Mouse (Mus musculus): ENCODE data around the gene Aif1.

Aif1 gene

GRCm38 (mm10) chr17:35175968-35176367 lies at the start of gene Aif1:
Aif1 (minus strand) TSS chr17:35176068.
- no peak for DNase-seq (ENCODE audit: low read depth, low spot score)

- DNase-seq (ENCODE audit: low read depth, low spot score): no peak
Observed at GRCm38 (mm10) chr17:35225456-35225855, 49.6 kb upstream of the Aif1 start.

DNA sequence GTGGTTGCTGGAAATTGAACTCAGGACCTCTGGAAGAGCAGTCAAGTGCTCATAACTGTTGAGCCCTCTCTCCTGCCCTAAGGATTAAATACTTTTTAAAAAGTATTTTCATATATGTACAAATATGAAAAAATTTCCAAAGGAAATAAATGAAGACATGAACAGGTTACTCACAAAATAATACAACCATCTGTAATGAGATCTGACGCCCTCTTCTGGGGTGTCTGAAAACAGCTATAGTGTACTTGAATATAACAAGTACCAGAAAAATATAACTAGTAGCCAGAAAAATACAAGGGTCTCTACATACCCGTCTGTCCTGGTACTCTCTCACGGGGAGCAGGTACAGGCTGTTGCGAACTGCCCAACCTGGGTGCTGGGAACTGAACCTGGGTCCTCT lies 48.8 kb upstream of the Aif1 start:
- DNase-seq (ENCODE audit: low read depth, low spot score): no peak

DNA sequence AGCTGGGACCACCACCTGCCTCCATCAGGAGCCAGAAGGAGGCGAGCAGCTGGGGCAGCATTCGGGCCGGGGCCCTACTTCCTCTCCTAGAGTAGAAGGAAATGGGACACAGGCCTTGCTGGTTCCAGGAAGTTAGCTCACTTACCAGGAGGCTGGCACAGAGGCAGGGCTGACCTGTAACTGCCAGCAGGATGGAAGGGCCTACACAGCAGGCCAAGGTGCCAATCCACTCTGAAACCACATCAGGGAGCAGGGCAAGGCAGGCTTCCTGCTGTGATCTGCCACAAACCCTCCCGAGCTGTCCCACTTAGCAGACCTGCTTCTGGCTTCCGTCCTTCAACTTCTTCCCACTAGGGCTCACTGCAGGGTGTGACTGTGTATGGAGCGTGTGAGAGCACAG lies 46.4 kb upstream of the Aif1 start:
- DNase-seq (ENCODE audit: low read depth, low spot score): no peak

- no peak for DNase-seq (ENCODE audit: low read depth, low spot score)
Observed at GRCm38 (mm10) chr17:35220156-35220952, 44.5 kb upstream of the Aif1 start, which contains the start of gene Gm16181. Gm16181 (plus strand) TSS chr17:35220834.

DNA sequence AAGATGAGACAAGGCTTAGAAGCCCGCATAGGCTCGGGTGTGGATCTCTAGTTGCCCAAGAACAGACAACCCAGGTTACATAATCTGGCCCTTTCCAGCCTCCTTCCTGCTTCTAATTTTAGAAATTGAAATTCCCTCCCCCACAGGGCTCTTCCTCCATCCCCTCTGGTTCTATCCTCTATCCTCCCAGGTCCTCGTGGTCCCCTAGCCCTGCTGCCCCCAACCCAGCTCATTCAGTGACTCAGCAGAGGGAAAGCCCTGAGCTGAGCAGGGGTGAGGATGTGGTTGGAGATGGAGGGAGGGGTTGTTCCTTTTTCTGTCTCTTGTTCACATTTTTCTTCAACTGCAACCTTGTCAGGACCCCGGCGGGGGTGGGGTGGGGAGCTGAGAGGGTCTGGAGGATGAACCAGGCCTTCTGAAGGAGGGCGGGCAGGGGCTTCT lies 43.8 kb upstream of the Aif1 start:
- DNase-seq (ENCODE audit: low read depth, low spot score): no peak

- no peak for DNase-seq (ENCODE audit: low read depth, low spot score)
Observed at GRCm38 (mm10) chr17:35218516-35219193, 42.8 kb upstream of the Aif1 start.

- no peak for DNase-seq (ENCODE audit: low read depth, low spot score)
Observed at GRCm38 (mm10) chr17:35213071-35213470, 37.2 kb upstream of the Aif1 start.

DNA sequence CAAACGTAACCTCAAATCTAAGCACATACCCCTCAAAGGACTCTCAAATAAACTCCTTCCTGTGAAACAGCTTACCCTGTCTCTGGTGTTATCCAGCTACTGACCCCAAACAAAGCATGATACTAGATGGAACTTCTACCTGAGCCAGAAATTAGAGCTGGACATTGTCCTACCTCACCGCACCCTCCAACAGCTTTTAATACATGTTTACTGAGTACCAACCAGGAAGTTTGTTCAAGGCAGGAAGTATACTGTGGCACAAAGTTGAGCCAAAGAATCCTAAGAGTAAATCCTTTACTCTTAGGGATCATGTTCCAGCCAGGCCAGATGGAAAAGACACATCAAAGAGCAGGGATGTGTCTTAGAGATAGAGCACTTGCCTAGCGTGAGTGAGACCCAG lies 34.7 kb upstream of the Aif1 start:
- DNase-seq (ENCODE audit: low read depth, low spot score): no peak

DNA sequence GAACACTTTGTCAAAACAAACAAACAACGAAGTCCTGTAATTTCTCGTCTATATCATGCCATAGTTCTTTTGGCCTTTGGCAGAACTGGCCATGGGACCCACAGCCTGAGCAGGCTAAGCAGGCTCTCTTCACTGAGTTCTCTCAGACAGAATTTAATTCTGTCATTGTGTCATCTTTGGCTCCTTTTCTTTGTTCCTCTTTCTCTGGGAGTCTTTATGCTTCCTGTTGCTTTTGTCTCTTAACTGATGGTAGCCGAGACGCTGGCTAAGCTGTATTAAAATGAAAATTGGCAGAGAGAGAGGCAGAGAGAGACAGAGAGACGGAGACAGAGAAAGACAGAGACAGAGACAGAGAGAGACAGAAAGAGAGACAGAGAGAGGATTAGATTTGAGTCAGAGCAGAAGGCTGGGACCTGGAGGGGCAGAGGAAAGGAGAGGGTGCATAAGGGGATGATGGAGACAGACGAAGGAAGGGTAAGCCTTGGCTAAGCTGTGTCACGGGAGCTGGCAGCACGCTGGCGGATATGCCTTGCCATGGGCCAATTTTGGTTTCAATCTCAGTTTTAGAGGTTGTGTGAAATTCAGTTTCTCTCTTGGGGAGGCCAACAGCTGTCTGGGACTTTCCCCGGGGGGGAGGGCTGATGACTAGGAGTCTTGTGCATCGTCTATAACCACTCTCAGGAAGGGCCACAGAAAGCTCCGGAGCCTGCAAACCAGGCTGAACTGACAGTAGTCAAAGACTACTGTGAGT lies 34.1 kb upstream of the Aif1 start:
- no peak for DNase-seq (ENCODE audit: low read depth, low spot score)

- no peak for DNase-seq (ENCODE audit: low read depth, low spot score)
Observed at GRCm38 (mm10) chr17:35205380-35205769, 29.5 kb upstream of the Aif1 start.

DNA sequence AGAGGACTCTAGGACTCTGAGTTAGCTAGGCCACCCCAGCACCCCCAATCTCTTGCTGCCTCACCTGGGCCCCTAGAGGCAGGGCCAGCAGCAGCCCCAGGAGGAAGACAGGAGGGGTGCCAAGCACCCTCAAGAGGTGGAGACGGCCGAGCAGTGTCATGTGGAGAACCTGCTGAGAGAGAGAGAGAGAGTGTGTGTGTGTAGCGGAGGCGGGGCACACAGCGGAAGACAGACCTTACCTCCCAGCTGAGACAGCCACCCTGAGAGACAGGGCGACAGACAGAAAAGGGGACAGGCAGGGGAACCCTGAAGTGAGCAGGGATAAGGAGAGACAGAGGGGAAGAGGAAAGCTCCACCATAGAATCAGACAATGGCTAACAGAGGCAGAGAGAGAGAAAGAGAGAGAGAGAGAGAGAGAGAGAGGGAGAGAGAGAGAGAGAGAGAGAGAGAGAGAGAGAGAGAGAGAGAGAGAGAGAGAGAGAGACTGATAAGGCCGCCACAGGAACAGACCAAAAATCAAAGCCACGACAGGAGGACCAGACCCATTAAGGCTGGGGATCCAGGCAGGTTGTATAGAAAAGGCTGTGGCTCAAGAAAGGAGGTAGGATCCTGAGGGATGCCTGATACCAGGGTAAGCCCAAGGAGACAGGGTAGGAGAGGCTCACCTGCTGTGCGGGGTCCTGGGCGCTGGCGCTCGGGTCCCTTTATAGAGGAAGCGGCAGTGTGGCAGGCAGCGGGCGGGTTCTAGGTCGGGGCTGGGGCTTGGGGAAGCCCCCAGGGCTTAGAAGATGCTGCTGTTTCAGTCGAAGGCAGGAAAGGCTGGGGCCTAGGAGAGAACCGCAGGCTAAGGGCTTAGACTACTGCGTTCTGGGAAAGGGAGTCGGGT lies 28.9 kb upstream of the Aif1 start, which contains the start of gene Lta:
Lta (minus strand) TSS at position 858 of the 886 bp plus-strand sequence.
- DNase-seq (ENCODE audit: low read depth, low spot score): no peak

- DNase-seq (ENCODE audit: low read depth, low spot score): no peak
Observed at GRCm38 (mm10) chr17:35202442-35202841, 26.6 kb upstream of the Aif1 start.

DNA sequence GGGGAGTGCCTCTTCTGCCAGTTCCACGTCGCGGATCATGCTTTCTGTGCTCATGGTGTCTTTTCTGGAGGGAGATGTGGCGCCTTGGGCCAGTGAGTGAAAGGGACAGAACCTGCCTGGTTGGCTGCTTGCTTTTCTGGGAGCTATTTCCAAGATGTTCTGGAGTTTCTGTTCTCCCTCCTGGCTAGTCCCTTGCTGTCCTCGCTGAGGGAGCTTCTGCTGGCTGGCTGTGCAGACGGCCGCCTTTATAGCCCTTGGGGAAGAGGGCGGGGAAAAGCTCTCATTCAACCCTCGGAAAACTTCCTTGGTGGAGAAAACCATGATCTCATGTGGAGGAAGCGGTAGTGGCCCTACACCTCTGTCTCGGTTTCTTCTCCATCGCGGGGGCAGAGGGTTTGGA lies 25.9 kb upstream of the Aif1 start, which contains the start of gene Tnf:
Tnf (minus strand) TSS at position 221 of the 400 bp plus-strand sequence.
- DNase-seq (ENCODE audit: low read depth, low spot score): no peak

- no peak for DNase-seq (ENCODE audit: low read depth, low spot score)
Observed at GRCm38 (mm10) chr17:35201128-35201527, 25.3 kb upstream of the Aif1 start.

- DNase-seq (ENCODE audit: low read depth, low spot score): no peak
Observed at GRCm38 (mm10) chr17:35200398-35200797, 24.5 kb upstream of the Aif1 start.

DNA sequence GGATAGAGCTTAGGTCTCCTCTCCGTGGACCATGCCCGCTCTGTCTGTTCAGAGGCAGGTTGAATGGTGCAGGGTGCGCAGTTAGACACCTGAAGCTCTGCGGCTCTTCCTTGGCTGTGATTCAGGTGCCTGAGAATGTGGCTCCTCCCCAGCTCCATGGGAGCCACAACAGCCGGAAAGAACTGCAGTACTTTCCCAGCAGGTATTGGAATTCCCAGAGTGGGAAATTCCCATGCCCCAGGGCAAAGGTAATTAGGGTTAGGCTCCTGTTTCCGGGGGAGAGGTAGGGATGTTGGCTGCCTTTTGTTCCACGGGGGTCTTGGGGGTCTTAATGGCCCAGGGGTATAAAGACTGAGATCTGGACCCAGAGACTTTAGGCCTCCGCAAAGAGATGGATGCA lies 23.1 kb upstream of the Aif1 start:
- DNase-seq (ENCODE audit: low read depth, low spot score): no peak

DNA sequence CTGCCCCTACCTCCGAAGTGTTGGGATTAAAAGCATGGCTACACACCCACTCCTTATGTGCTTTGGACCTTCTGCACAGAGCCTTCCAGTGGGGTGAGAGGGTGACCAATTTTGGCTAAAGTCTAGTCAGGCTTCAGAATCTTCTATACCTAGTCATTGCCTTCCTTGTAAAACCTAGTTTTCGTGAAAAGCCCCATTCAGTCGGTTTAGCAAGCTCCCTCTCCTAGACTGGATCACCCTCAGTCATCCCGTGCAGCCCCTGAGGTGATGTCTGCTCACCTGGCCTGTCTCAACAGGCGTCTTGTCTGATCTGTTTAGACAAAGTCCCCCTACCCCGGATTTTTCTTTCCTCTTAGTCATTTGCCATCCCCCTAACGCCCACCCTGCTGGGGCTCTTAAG lies 22.2 kb upstream of the Aif1 start:
- DNase-seq (ENCODE audit: low read depth, low spot score): no peak

GRCm38 (mm10) chr17:35197126-35197525 lies 21.3 kb upstream of the Aif1 start:
- DNase-seq (ENCODE audit: low read depth, low spot score): no peak

DNA sequence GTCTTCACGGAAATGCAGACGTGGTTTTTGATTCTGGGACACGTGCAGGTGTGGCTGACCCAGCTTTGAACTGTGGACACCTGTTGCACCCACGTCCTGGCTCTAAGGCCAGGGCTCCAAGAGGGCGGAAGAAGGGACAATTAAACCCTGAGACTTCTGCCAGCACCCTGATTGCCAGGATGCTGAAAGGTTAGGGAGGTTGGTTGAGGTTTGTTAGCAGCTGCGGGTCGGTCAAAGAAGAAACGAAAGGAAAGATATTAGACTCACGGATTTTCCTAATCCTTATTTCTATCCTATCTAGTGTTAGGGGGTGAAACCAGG lies 20.4 kb upstream of the Aif1 start:
- DNase-seq (ENCODE audit: low read depth, low spot score): no peak

GRCm38 (mm10) chr17:35195631-35196320 lies 19.9 kb upstream of the Aif1 start:
- DNase-seq (ENCODE audit: low read depth, low spot score): peak; percentile 82
